Mouse (Mus musculus): Measurements from ENCODE around the gene Otx2. TPM values are rescaled to one million over a fixed set of nuclear protein-coding genes. Genes with fewer than 3 reads are reported as not detected.
"Not testable (repeated sequence)": the region's sequence is repeated elsewhere in the genome, so short reads cannot be mapped to it uniquely, and the experiment has no call there.

Gene Otx2
- polyA plus RNA-seq, 1 experiment from 2014 or later = not detected

- no peaks in the 10 kb centered on the region for H3K9me3 ChIP-seq (ENCODE audit: control insufficient read depth, low read depth, low read length)
- WGBS = 67% methylated on average over 6 of the region's 6 CpGs
- no peaks in the 10 kb centered on the region for H3K4me1 ChIP-seq (ENCODE audit: control insufficient read depth, insufficient read depth, low read length)
- no peak for ATAC-seq (ENCODE audit: insufficient number of reproducible peaks, insufficient read depth, low FRiP score, low read depth)
- H3K4me3 ChIP-seq (ENCODE audit: low read depth, low read length) = no peak overlapping the region
- H3K4me2 ChIP-seq (replicated peaks; ENCODE audit: low read depth, low read length) = no peak overlapping the region
- no peak overlapping the region for H3K9ac ChIP-seq (replicated peaks; ENCODE audit: low read depth, low read length)
- no peaks in the 10 kb centered on the region for H3K27me3 ChIP-seq (ENCODE audit: control insufficient read depth, insufficient read depth, low read length)
- no peak overlapping the region for H3K27ac ChIP-seq (ENCODE audit: low read length)
- H3K36me3 ChIP-seq (ENCODE audit: control insufficient read depth, insufficient read depth, low read length) = no peaks in the 10 kb centered on the region
These were observed 48.3 kb downstream of the Otx2 start for GRCm38 (mm10) chr14:48625331-48625694.

DNA sequence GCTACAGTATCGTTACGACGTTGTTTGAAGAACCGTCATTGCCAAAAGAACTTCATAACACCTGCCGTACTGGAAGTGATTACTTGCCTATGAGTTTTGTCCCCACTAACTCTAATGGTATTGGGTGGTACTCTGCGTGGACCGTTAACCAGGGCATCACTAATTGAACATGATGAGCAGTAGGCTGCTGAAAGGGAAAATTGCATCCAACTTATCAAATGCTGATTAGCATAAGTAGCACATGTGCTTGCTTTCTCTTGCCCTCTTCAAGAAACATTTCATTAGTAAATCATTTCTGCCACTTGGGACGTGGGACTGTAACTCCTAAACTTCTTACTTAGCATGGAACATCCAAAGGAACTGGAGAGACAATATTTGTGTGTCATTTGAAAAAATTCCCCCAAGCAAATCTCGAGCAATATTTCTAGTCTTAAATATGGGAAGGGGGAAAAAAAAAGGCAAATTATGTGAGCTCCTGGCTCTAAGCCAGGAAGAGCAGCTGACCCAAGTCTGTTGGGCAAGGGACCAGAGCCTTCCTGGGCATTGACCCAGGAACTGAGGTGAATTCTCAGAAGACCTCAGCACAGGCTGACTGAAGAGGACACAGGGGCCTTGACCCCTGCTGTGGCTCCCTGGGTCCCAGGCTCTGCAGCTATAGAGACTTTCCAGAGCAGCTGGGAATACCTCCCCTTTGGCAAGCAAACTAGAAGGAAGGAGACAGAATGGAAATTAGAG, 48.9 kb downstream of the Otx2 start:
- no peaks in the 10 kb centered on the region for H3K9me3 ChIP-seq (ENCODE audit: control insufficient read depth, low read depth, low read length)
- ATAC-seq (ENCODE audit: insufficient number of reproducible peaks, insufficient read depth, low FRiP score, low read depth) = no peak
- WGBS = 77% methylated on average over 9 of the region's 9 CpGs
- no peaks in the 10 kb centered on the region for H3K36me3 ChIP-seq (ENCODE audit: control insufficient read depth, insufficient read depth, low read length)
- H3K27ac ChIP-seq (ENCODE audit: low read length) = no peak overlapping the region
- H3K9ac ChIP-seq (replicated peaks; ENCODE audit: low read depth, low read length) = no peak overlapping the region
- H3K27me3 ChIP-seq (ENCODE audit: control insufficient read depth, insufficient read depth, low read length) = no peaks in the 10 kb centered on the region
- H3K4me3 ChIP-seq (ENCODE audit: low read depth, low read length) = no peak overlapping the region
- no peak overlapping the region for H3K4me2 ChIP-seq (replicated peaks; ENCODE audit: low read depth, low read length)
- H3K4me1 ChIP-seq (ENCODE audit: control insufficient read depth, insufficient read depth, low read length) = no peaks in the 10 kb centered on the region

GRCm38 (mm10) chr14:48622726-48623125, 50.9 kb downstream of the Otx2 start:
- not testable (repeated sequence) for H3K36me3 ChIP-seq (ENCODE audit: control insufficient read depth, insufficient read depth, low read length); H3K9ac ChIP-seq (replicated peaks; ENCODE audit: low read depth, low read length); H3K4me3 ChIP-seq (ENCODE audit: low read depth, low read length); ATAC-seq (ENCODE audit: insufficient number of reproducible peaks, insufficient read depth, low FRiP score, low read depth); H3K4me1 ChIP-seq (ENCODE audit: control insufficient read depth, insufficient read depth, low read length); H3K27me3 ChIP-seq (ENCODE audit: control insufficient read depth, insufficient read depth, low read length); H3K9me3 ChIP-seq (ENCODE audit: control insufficient read depth, low read depth, low read length); H3K27ac ChIP-seq (ENCODE audit: low read length); H3K4me2 ChIP-seq (replicated peaks; ENCODE audit: low read depth, low read length)
- WGBS = 85% methylated on average over 9 of the region's 9 CpGs

- Histone ChIP-seq H3K4me1 (ENCODE audit: control insufficient read depth, insufficient read depth, low read length) (no peaks in the 10 kb centered on the region), H3K9ac (replicated peaks; ENCODE audit: low read depth, low read length) (no peak overlapping the region), H3K9me3 (ENCODE audit: control insufficient read depth, low read depth, low read length) (no peaks in the 10 kb centered on the region), H3K4me2 (replicated peaks; ENCODE audit: low read depth, low read length) (no peak overlapping the region), H3K27me3 (ENCODE audit: control insufficient read depth, insufficient read depth, low read length) (no peaks in the 10 kb centered on the region), H3K27ac (ENCODE audit: low read length) (no peak overlapping the region), H3K36me3 (ENCODE audit: control insufficient read depth, insufficient read depth, low read length) (no peaks in the 10 kb centered on the region), H3K4me3 (ENCODE audit: low read depth, low read length) (no peak overlapping the region)
- 57% methylated on average over 5 of the region's 5 CpGs for WGBS
- ATAC-seq (ENCODE audit: insufficient number of reproducible peaks, insufficient read depth, low FRiP score, low read depth) = no peak
These were observed 57.3 kb downstream of the Otx2 start for GRCm38 (mm10) chr14:48616361-48616760.

- no peaks in the 10 kb centered on the region for H3K27me3 ChIP-seq (ENCODE audit: control insufficient read depth, insufficient read depth, low read length)
- H3K4me3 ChIP-seq (ENCODE audit: low read depth, low read length) = no peak overlapping the region
- no peaks in the 10 kb centered on the region for H3K9me3 ChIP-seq (ENCODE audit: control insufficient read depth, low read depth, low read length)
- H3K36me3 ChIP-seq (ENCODE audit: control insufficient read depth, insufficient read depth, low read length) = no peaks in the 10 kb centered on the region
- H3K4me2 ChIP-seq (replicated peaks; ENCODE audit: low read depth, low read length) = no peak overlapping the region
- WGBS = 77% methylated on average over 15 of the region's 15 CpGs
- no peak overlapping the region for H3K9ac ChIP-seq (replicated peaks; ENCODE audit: low read depth, low read length)
- ATAC-seq (ENCODE audit: insufficient number of reproducible peaks, insufficient read depth, low FRiP score, low read depth) = no peak
- no peak overlapping the region for H3K27ac ChIP-seq (ENCODE audit: low read length)
- no peaks in the 10 kb centered on the region for H3K4me1 ChIP-seq (ENCODE audit: control insufficient read depth, insufficient read depth, low read length)
These were observed 64.8 kb downstream of the Otx2 start for GRCm38 (mm10) chr14:48608641-48609310.

Other genes with a start within 250 kb of the Otx2 start
- 27.1 and 29.2 TPM in 2 replicates for gene Tmem260, start 227.7 kb downstream of the Otx2 start, polyA plus RNA-seq (2014; fragmentation: Nextera tagmentation; extraction: Ambion mirVana)

All from stomach, embryonic 14.5 days (tissue).